Mouse (Mus musculus) stomach, postnatal 0 days (tissue): ENCODE results near the gene Slc25a35.

Source experiments
- CTCF ChIP-seq: IDR thresholded peaks from 2 replicates; pipeline ENCODE4 v1.5.1; 2016; ENCODE audit warnings: antibody characterized with exemption, low read depth, mild to moderate bottlenecking, moderate library complexity
- EP300 ChIP-seq: optimal IDR thresholded peaks from 2 replicates; pipeline ENCODE3; 2016; ENCODE audit warnings: antibody characterized with exemption

DNA sequence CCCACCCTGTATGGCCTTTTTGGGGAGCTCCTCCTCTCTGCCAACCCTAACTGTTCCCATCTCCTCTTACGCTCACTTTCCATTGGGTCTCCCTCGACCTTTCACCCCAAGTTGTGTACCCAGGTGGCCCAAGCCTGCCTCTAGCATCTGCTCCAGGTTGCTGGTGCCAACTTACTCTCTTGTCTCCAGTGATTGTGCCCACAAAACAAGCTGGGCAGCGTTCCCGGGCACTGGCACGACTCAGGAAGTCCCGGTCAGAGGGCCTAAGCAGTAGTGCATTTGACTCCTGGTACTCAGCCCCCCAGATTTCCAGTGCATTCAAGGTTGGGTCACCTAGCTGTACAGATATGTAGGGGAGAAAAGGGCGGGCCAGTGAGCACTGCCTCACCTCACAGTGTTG, 25.2 kb downstream of the Slc25a35 start:
- TF ChIP-seq CTCF (no peak), EP300 (no peak)
